Mouse (Mus musculus) thymus, adult 2 months (tissue): ENCODE data around the gene Poc1a. TPM values are rescaled to one million over a fixed set of nuclear protein-coding genes. Genes with fewer than 3 reads are reported as not detected.

Experiments used
- DNase-seq: peaks from one replicate; pipeline ENCODE4 v3.0.0; 2021
- H3K27ac ChIP-seq: fragments of 200-500 bp; 2 replicates; pipeline ENCODE4 v1.5.1; 2012; ENCODE audit warnings: low read length, control low read depth; ENCODE audit not compliant: control insufficient read depth, insufficient read depth
- H3K27me3 ChIP-seq: fragments of 200-500 bp; 2 replicates; pipeline ENCODE4 v1.6.1; 2012; ENCODE audit warnings: mild to moderate bottlenecking, low read length, moderate library complexity, mixed read lengths; ENCODE audit not compliant: control insufficient read depth, insufficient read depth
- H3K36me3 ChIP-seq: fragments of 200-500 bp; 2 replicates; pipeline ENCODE4 v1.6.1; 2012; ENCODE audit warnings: mild to moderate bottlenecking, low read length, moderate library complexity; ENCODE audit not compliant: control insufficient read depth, insufficient read depth
- H3K4me1 ChIP-seq: fragments of 200-500 bp; replicated peaks from 2 replicates; pipeline ENCODE4 v1.6.1; 2012; ENCODE audit warnings: low read length; ENCODE audit not compliant: control insufficient read depth, insufficient read depth
- H3K4me3 ChIP-seq: fragments of 200-500 bp; 2 replicates; pipeline ENCODE4 v1.5.1; 2012; ENCODE audit warnings: mild to moderate bottlenecking, low read length, control low read depth, moderate library complexity; ENCODE audit not compliant: control insufficient read depth, insufficient read depth
- CTCF ChIP-seq: fragments of 200-500 bp; IDR thresholded peaks from 2 replicates; pipeline ENCODE4 v1.5.1; 2012; ENCODE audit warnings: mild to moderate bottlenecking, control low read depth, low read length, moderate library complexity, borderline replicate concordance; ENCODE audit not compliant: control insufficient read depth, poor library complexity, insufficient read depth; ENCODE audit errors: extremely low read depth
- POLR2A ChIP-seq: fragments of 200-500 bp; IDR thresholded peaks from 2 replicates; pipeline ENCODE4 v1.6.1; 2012; ENCODE audit warnings: mild to moderate bottlenecking, low read length, control low read depth, moderate library complexity; ENCODE audit not compliant: control insufficient read depth, poor library complexity, insufficient read depth; ENCODE audit errors: extremely low read depth
- WGBS: fragments of 180-500 bp; shearing (Covaris S2); methylation state at CpG from one replicate; pipeline ENCODE4 v1.1.7; 2018; 5-methylcytosine and 5-hydroxymethylcytosine counted together
- polyA plus RNA-seq: library from polyadenylated mRNA; depleted of rRNA; stranded (reverse); fragments of >200 nt; gene quantifications from 2 replicates; pipeline ENCODE4 v1.2.3, GENCODE M21; 2012

The Poc1a gene
- polyA plus RNA-seq, 1 experiment: 30.2 TPM

GRCm38 (mm10) chr9:106345167-106345566, 64.3 kb downstream of the Poc1a start:
- Histone ChIP-seq H3K4me3 (no peak overlapping the region), H3K27ac (no peak overlapping the region), H3K36me3 (no peaks in the 10 kb centered on the region), H3K4me1 (0 out of 2 replicates have a peak, but pooled peaks cover 4% of the 10 kb centered on the region), H3K27me3 (no peaks in the 10 kb centered on the region)
- no peak for DNase-seq
- WGBS: 90% methylated on average over 6 of the region's 6 CpGs
- TF ChIP-seq POLR2A: no peak
- no peak for TF ChIP-seq CTCF

- Histone ChIP-seq H3K36me3 (no peaks in the 10 kb centered on the region), H3K27ac (no peak overlapping the region), H3K4me3 (no peak overlapping the region), H3K4me1 (0 out of 2 replicates have a peak, but pooled peaks cover 4% of the 10 kb centered on the region), H3K27me3 (no peaks in the 10 kb centered on the region)
- WGBS: 30% methylated on average over 6 of the region's 6 CpGs
- no peak for TF ChIP-seq POLR2A
- TF ChIP-seq CTCF: no peak
- DNase-seq: no peak
Observed at GRCm38 (mm10) chr9:106345630-106346029, 64.8 kb downstream of the Poc1a start.

GRCm38 (mm10) chr9:106348281-106348680, 67.4 kb downstream of the Poc1a start:
- no peak overlapping the region for H3K27ac ChIP-seq
- 93% methylated on average over 10 of the region's 10 CpGs for WGBS
- no peaks in the 10 kb centered on the region for H3K27me3 ChIP-seq
- DNase-seq: no peak
- no peak for TF ChIP-seq CTCF
- no peak for TF ChIP-seq POLR2A
- 0 out of 2 replicates have a peak, but pooled peaks cover 4% of the 10 kb centered on the region for H3K4me1 ChIP-seq
- no peak overlapping the region for H3K4me3 ChIP-seq
- no peaks in the 10 kb centered on the region for H3K36me3 ChIP-seq

GRCm38 (mm10) chr9:106349075-106349474, 68.2 kb downstream of the Poc1a start:
- TF ChIP-seq POLR2A (no peak), CTCF (no peak)
- 0 out of 2 replicates have a peak, but pooled peaks cover 4% of the 10 kb centered on the region for H3K4me1 ChIP-seq
- H3K27me3 ChIP-seq: no peaks in the 10 kb centered on the region
- DNase-seq: peak; percentile 61
- no peaks in the 10 kb centered on the region for H3K36me3 ChIP-seq
- no peak overlapping the region for H3K4me3 ChIP-seq
- H3K27ac ChIP-seq: no peak overlapping the region
- WGBS: 75% methylated on average over 2 of the region's 2 CpGs

- no peaks in the 10 kb centered on the region for H3K27me3 ChIP-seq
- no peak overlapping the region for H3K4me3 ChIP-seq
- no peaks in the 10 kb centered on the region for H3K36me3 ChIP-seq
- DNase-seq: no peak
- H3K4me1 ChIP-seq: no peaks in the 10 kb centered on the region
- H3K27ac ChIP-seq: no peak overlapping the region
- WGBS: 75% methylated on average over 6 of the region's 6 CpGs
- no peak for TF ChIP-seq POLR2A
- TF ChIP-seq CTCF: no peak
Observed at GRCm38 (mm10) chr9:106351178-106351577, 70.3 kb downstream of the Poc1a start.

- no peak overlapping the region for H3K4me3 ChIP-seq
- H3K4me1 ChIP-seq: no peaks in the 10 kb centered on the region
- WGBS: 89% methylated on average over 6 of the region's 6 CpGs
- DNase-seq: no peak
- no peak for TF ChIP-seq POLR2A
- H3K36me3 ChIP-seq: no peaks in the 10 kb centered on the region
- H3K27ac ChIP-seq: no peak overlapping the region
- no peaks in the 10 kb centered on the region for H3K27me3 ChIP-seq
Observed at GRCm38 (mm10) chr9:106353779-106354178, 72.9 kb downstream of the Poc1a start.

GRCm38 (mm10) chr9:106354810-106355209, 73.9 kb downstream of the Poc1a start:
- no peak overlapping the region for H3K4me3 ChIP-seq

More at GRCm38 (mm10) chr9:106354810-106355209, 73.9 kb downstream of the Poc1a start:
- DNase-seq: no peak
- Histone ChIP-seq H3K4me1 (no peaks in the 10 kb centered on the region), H3K27ac (no peak overlapping the region), H3K27me3 (no peaks in the 10 kb centered on the region), H3K36me3 (no peaks in the 10 kb centered on the region)
- no peak for TF ChIP-seq POLR2A
- TF ChIP-seq CTCF: no peak
- WGBS: 98% methylated on average over 6 of the region's 6 CpGs
